Mouse (Mus musculus) neural tube, embryonic 14.5 days (tissue): Measurements from ENCODE around the gene Wbp2. TPM values are rescaled to one million over a fixed set of nuclear protein-coding genes. Genes with fewer than 3 reads are reported as not detected.

Experiments used
- ATAC-seq: fragments of 200-750 bp; cut with Nextera tagmentation; 2 replicates; pipeline ENCODE4 v1.8.0; 2017; ENCODE audit warnings: low read depth, mild to moderate bottlenecking, moderate TSS enrichment, moderate library complexity
- H3K27ac ChIP-seq: fragments of 300-500 bp; sonication (generic); 2 replicates; pipeline ENCODE4 v1.5.1; 2014; ENCODE audit warnings: low read depth, mild to moderate bottlenecking, control low read depth, low read length, moderate library complexity, mixed read lengths
- H3K27me3 ChIP-seq: fragments of 300-500 bp; sonication (generic); 2 replicates; pipeline ENCODE4 v1.6.1; 2014; ENCODE audit warnings: low read length; ENCODE audit not compliant: control insufficient read depth, insufficient read depth
- H3K36me3 ChIP-seq: fragments of 300-500 bp; sonication (generic); 2 replicates; pipeline ENCODE4 v1.6.1; 2014; ENCODE audit warnings: low read length, mixed read lengths; ENCODE audit not compliant: control insufficient read depth, insufficient read depth
- H3K4me1 ChIP-seq: fragments of 300-500 bp; sonication (generic); 2 replicates; pipeline ENCODE4 v1.6.1; 2014; ENCODE audit warnings: low read length; ENCODE audit not compliant: control insufficient read depth, insufficient read depth
- H3K4me2 ChIP-seq: fragments of 300-500 bp; sonication (generic); 2 replicates; pipeline ENCODE4 v1.6.1; 2014; ENCODE audit warnings: mild to moderate bottlenecking, low read depth, low read length, control low read depth
- H3K4me3 ChIP-seq: fragments of 300-500 bp; sonication (generic); 2 replicates; pipeline ENCODE4 v1.5.1; 2014; ENCODE audit warnings: low read depth, low read length, control low read depth, mixed read lengths
- H3K9ac ChIP-seq: fragments of 300-500 bp; sonication (generic); replicated peaks from 2 replicates; pipeline ENCODE4 v1.6.1; 2014; ENCODE audit warnings: low read depth, mild to moderate bottlenecking, control low read depth, low read length, mixed read lengths
- H3K9me3 ChIP-seq: fragments of 300-500 bp; sonication (generic); 2 replicates; pipeline ENCODE4 v1.6.1; 2016; ENCODE audit warnings: low read length; ENCODE audit not compliant: control insufficient read depth
- WGBS: fragments of 180-500 bp; shearing (Covaris S2); extraction: QIAGEN DNeasy Blood & Tissue Kit; methylation state at CpG from one replicate; pipeline ENCODE4 v1.1.7; 2014; 5-methylcytosine and 5-hydroxymethylcytosine counted together
- polyA plus RNA-seq: library from polyadenylated mRNA; unstranded; fragments of >200 nt; fragmentation: Nextera tagmentation; extraction: Ambion mirVana; gene quantifications from 2 replicates; pipeline ENCODE4 v1.2.1, GENCODE M21; 2014

The Wbp2 gene
- polyA plus RNA-seq, 1 experiment from 2014 or later: 177 TPM

- Histone ChIP-seq H3K27me3 (no peaks in the 10 kb centered on the region), H3K4me2 (no peak overlapping the region), H3K9ac (no peak overlapping the region), H3K36me3 (peaks cover 23% of the 10 kb centered on the region), H3K27ac (no peak overlapping the region), H3K4me1 (peaks cover 9% of the 10 kb centered on the region; the same call in 1 of the 2 replicates), H3K9me3 (no peaks in the 10 kb centered on the region), H3K4me3 (no peak overlapping the region)
- WGBS: 90% methylated on average over 7 of the region's 7 CpGs
- ATAC-seq: no peak
These were observed 10.0 kb downstream of the Wbp2 start for GRCm38 (mm10) chr11:116076836-116077235.

DNA sequence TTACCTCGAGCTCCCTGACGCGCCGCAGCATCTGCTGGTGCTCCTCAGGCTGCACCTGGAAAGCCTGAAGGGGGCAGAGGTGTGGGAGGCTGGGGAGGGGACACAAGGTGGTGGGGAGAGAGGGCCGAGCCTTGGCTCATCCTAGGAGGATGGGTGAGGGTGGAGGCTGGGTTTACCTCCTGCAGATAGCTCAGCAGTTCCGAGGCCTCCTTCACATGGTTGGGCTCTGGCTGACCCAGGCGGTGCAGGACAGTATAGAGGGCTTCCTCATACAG is 10.6 kb downstream of the Wbp2 start:
- Histone ChIP-seq H3K4me3 (no peak overlapping the region), H3K36me3 (peaks cover 19% of the 10 kb centered on the region), H3K4me2 (no peak overlapping the region), H3K4me1 (peaks cover 9% of the 10 kb centered on the region; the same call in 1 of the 2 replicates), H3K27ac (no peak overlapping the region), H3K9me3 (no peaks in the 10 kb centered on the region), H3K9ac (no peak overlapping the region), H3K27me3 (no peaks in the 10 kb centered on the region)
- WGBS: 85% methylated on average over 7 of the region's 7 CpGs
- no peak for ATAC-seq

DNA sequence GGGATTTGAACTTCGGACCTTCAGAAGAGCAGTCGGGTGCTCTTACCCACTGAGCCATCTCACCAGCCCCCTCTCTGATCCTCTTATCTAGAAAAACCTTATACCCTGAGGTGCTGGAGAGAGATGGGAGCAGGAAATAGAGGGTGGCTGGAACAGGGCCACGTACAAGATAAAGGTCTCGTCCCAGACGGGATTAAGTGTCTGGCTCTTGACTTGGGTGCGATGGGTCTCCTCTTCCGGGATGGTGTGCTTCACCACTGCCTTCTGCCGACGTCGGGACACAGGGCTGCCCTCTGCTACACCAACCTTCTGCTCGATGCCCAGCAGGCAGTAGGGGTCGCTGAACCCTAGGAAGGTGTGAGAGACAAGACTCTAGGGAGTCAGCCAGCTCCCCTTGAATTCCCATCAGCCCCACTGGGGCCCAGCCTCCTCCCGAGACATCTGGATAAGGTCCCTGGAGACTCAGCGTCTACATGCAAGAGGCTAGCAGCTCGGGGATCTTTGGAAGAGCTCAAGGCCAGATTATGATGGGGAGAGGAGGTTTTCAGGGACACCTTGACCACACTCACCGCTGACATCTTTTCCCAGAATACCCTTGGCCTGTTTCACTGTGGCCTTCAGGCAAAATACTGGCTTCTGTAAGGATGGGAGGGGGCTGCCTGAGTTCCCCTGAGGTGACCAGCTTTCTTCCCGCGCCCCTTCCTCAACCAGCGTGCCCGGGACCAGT is 11.1 kb downstream of the Wbp2 start:
- ATAC-seq: no peak
- 66% methylated on average over 19 of the region's 20 CpGs for WGBS
- H3K9me3 ChIP-seq: no peaks in the 10 kb centered on the region
- no peaks in the 10 kb centered on the region for H3K27me3 ChIP-seq
- no peak overlapping the region for H3K4me3 ChIP-seq
- H3K4me1 ChIP-seq: peaks cover 9% of the 10 kb centered on the region; the same call in 1 of the 2 replicates
- no peak overlapping the region for H3K4me2 ChIP-seq
- H3K9ac ChIP-seq: no peak overlapping the region
- H3K27ac ChIP-seq: no peak overlapping the region
- H3K36me3 ChIP-seq: peaks cover 15% of the 10 kb centered on the region

DNA sequence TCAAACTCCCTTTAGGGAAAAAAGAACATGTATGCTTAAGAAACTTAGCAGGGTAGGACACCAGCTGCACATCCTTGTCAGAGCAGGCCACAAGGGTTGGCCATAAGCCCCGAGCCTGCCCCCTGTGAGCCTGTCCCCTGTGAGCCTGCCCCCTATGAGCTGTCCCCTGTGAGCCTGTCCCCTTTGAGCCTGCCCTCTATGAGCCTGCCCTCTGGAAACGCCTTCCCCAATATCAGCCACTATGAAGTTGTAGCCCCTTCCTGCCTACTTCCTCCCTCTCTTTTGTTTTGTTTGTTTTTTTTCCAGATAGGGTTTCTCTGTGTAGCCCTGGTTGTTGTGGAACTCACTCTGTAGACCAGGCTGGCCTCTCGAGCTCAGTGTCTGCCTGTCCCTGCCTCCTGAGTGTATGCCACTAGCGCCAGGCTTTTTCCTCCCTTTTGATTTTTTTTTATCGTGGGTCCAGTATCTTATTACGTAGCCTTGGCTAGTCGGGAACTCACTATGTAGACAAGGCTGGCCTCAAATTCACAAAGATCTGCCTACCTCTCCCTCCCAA is 12.3 kb downstream of the Wbp2 start:
- Histone ChIP-seq H3K4me2 (no peak overlapping the region), H3K4me3 (no peak overlapping the region)
- WGBS: 68% methylated on average over 7 of the region's 7 CpGs

DNA sequence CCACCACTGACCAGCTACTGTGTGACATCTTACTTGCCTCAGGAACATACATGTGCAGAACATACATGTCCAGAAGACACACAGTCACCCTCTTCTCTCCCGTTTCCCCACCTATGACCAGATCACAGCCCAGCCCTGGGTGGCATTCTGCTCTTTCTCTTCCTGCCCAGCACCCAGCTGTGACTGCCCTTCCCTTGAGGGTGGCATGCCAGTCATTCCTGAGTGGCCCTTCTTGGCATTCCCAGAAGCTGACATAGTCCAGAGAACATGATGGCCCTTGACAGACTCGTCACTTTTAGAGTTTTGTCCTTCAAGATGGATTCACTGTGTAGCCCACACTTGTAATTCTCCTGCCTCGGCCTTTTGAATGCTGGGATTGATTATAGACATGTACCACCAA is 14.2 kb downstream of the Wbp2 start:
- no peak overlapping the region for H3K4me2 ChIP-seq
- no peak for ATAC-seq
- H3K4me1 ChIP-seq: no peaks in the 10 kb centered on the region
- H3K27ac ChIP-seq: no peak overlapping the region
- H3K9me3 ChIP-seq: no peaks in the 10 kb centered on the region
- no peak overlapping the region for H3K4me3 ChIP-seq
- no peaks in the 10 kb centered on the region for H3K27me3 ChIP-seq
- no peak overlapping the region for H3K9ac ChIP-seq
- no peaks in the 10 kb centered on the region for H3K36me3 ChIP-seq
- WGBS: 86% methylated on average over 3 of the region's 3 CpGs

More for the DNA sequence above, 12.3 kb downstream of the Wbp2 start:
- Histone ChIP-seq H3K27ac (no peak overlapping the region), H3K4me1 (peaks cover 9% of the 10 kb centered on the region; the same call in 1 of the 2 replicates), H3K9me3 (no peaks in the 10 kb centered on the region), H3K27me3 (no peaks in the 10 kb centered on the region), H3K9ac (no peak overlapping the region), H3K36me3 (peaks cover 5% of the 10 kb centered on the region; the same call in 1 of the 2 replicates)
- ATAC-seq: no peak

DNA sequence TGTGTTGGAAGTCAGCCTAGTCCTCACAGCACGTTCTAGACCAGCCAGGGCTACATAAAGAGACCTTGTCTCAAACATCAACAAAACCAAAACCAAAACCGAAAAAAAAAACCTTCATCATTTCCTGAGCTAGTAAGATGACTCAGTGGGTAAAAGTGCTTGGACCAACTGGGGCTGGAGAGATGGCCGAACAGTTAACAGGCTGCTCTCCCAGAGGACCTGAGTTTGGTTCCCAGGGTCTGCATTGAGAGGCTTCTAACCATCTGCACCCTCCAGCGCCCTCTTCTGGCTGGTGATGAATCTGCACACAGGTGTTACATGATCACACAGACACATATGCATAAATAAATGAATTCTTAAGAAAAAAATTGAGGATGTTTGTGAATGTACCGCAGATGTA is 15.3 kb downstream of the Wbp2 start:
- Histone ChIP-seq H3K9me3 (no peaks in the 10 kb centered on the region), H3K4me3 (no peak overlapping the region), H3K36me3 (no peaks in the 10 kb centered on the region), H3K4me1 (no peaks in the 10 kb centered on the region), H3K27ac (no peak overlapping the region), H3K4me2 (no peak overlapping the region), H3K27me3 (no peaks in the 10 kb centered on the region), H3K9ac (no peak overlapping the region)
- WGBS: 69% methylated on average over 5 of the region's 5 CpGs
- ATAC-seq: no peak

DNA sequence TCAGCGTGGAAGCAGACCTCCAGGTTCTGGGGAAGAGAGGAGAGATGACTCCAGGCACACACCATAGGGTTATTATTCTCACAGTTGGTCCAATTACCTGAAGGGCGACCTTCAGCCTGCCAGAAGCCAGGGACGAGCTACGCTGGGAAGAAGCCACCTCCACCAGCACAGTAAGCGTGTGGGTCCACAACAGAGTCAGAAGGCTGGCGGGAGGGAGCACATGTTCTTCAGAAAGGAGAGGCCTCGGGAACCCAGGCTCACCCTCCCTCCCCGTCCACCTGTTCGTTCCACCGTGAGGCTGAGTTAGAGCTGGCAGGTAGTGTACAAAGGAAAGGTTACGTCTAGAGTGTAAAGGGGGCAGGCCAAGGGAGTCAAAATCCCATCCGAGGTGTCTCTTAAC is 21.4 kb downstream of the Wbp2 start:
- H3K4me1 ChIP-seq: no peaks in the 10 kb centered on the region
- H3K27ac ChIP-seq: no peak overlapping the region
- H3K9me3 ChIP-seq: no peaks in the 10 kb centered on the region
- WGBS: 89% methylated on average over 12 of the region's 12 CpGs
- H3K4me2 ChIP-seq: no peak overlapping the region
- peaks cover 14% of the 10 kb centered on the region for H3K36me3 ChIP-seq
- no peak overlapping the region for H3K9ac ChIP-seq
- H3K27me3 ChIP-seq: no peaks in the 10 kb centered on the region
- no peak for ATAC-seq
- H3K4me3 ChIP-seq: no peak overlapping the region

DNA sequence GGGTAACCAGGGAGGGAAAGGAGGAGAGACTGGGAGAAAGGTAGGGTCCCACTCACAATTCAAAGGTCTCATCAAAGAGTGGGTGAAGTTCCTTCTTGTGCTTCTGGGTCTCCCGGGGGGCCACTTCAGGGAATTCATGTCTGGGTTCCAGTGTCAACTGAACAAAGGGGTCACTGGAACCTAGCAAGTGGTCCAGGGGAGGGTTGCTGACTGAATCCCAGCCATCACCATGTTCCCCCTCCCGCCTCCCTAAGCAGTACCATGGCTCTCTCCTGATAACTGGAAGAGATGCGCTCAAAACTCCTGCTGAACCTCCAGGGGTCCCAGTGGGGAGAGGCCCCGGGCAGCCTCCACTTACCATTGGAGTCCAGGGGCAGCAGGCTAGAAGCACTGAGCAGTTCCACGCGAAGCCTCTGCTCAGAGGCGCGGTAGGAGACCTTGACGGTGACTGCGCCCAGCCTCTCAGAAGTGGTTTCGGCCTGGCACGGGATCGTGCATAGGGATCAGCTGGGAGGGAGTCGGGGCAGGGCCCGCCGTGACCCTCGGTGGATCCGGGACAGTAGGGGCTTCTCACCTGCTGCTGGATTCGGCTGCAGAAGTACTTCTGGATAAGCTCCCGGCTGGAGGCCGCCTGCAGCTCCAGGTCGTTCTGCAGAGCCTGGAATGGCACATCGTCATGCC is 22.5 kb downstream of the Wbp2 start:
- Histone ChIP-seq H3K9ac (no peak overlapping the region), H3K27me3 (no peaks in the 10 kb centered on the region), H3K27ac (no peak overlapping the region), H3K9me3 (no peaks in the 10 kb centered on the region), H3K4me2 (no peak overlapping the region), H3K36me3 (peaks cover 24% of the 10 kb centered on the region), H3K4me3 (no peak overlapping the region), H3K4me1 (no peaks in the 10 kb centered on the region)
- WGBS: 65% methylated on average over 23 of the region's 23 CpGs
- no peak for ATAC-seq

- H3K4me1 ChIP-seq: no peaks in the 10 kb centered on the region
- ATAC-seq: no peak
- no peak overlapping the region for H3K9ac ChIP-seq
- WGBS: 70% methylated on average over 13 of the region's 13 CpGs
- peaks cover 32% of the 10 kb centered on the region for H3K36me3 ChIP-seq
- no peaks in the 10 kb centered on the region for H3K9me3 ChIP-seq
- no peak overlapping the region for H3K27ac ChIP-seq
- H3K4me2 ChIP-seq: no peak overlapping the region
- H3K27me3 ChIP-seq: no peaks in the 10 kb centered on the region
- H3K4me3 ChIP-seq: no peak overlapping the region
These were observed 23.2 kb downstream of the Wbp2 start for GRCm38 (mm10) chr11:116063562-116063961.
